Mouse (Mus musculus) liver, postnatal 0 days (tissue): ENCODE results near the gene Kirrel3.

Experiments
- CTCF ChIP-seq: sonication (generic); IDR thresholded peaks from 2 replicates; pipeline ENCODE4 v1.5.1; 2016; ENCODE audit warnings: antibody characterized with exemption, low read depth
- EP300 ChIP-seq: IDR thresholded peaks from 2 replicates; pipeline ENCODE4 v1.6.1; 2016; ENCODE audit warnings: antibody characterized with exemption, low read depth, mild to moderate bottlenecking

- TF ChIP-seq CTCF = no peak
- no peak for TF ChIP-seq EP300
These were observed 462.0 kb downstream of the Kirrel3 start for GRCm38 (mm10) chr9:34947717-34948116.
